Mouse (Mus musculus) lung, embryonic 14.5 days (tissue): Measurements from ENCODE around the gene Tex21. TPM values are rescaled to one million over a fixed set of nuclear protein-coding genes. Genes with fewer than 3 reads are reported as not detected.
"Not testable (repeated sequence)": the region's sequence is repeated elsewhere in the genome, so short reads cannot be mapped to it uniquely, and the experiment has no call there.

Experiments used
- ATAC-seq: fragments of 200-750 bp; cut with Nextera tagmentation; 2 replicates; pipeline ENCODE4 v1.8.0; 2017; ENCODE audit warnings: mild to moderate bottlenecking, moderate TSS enrichment, moderate library complexity; ENCODE audit not compliant: insufficient read depth
- DNase-seq: peaks from one replicate; pipeline ENCODE4 v3.0.0-alpha.2; 2015
- H3K27ac ChIP-seq: fragments of 300-500 bp; sonication (generic); 2 replicates; pipeline ENCODE4 v1.5.1; 2014; ENCODE audit warnings: low read depth, mild to moderate bottlenecking, moderate library complexity
- H3K27me3 ChIP-seq: fragments of 300-500 bp; sonication (generic); 2 replicates; pipeline ENCODE4 v1.6.1; 2014; ENCODE audit warnings: low read length, control low read depth; ENCODE audit not compliant: insufficient read depth
- H3K36me3 ChIP-seq: fragments of 300-500 bp; sonication (generic); 2 replicates; pipeline ENCODE4 v1.6.1; 2014; ENCODE audit warnings: control low read depth; ENCODE audit not compliant: insufficient read depth
- H3K4me1 ChIP-seq: fragments of 300-500 bp; sonication (generic); 2 replicates; pipeline ENCODE4 v1.6.1; 2014; ENCODE audit warnings: antibody characterized with exemption, control low read depth; ENCODE audit not compliant: insufficient read depth
- H3K4me2 ChIP-seq: fragments of 300-500 bp; sonication (generic); 2 replicates; pipeline ENCODE4 v1.6.1; 2014; ENCODE audit warnings: mild to moderate bottlenecking
- H3K4me3 ChIP-seq: fragments of 300-500 bp; sonication (generic); 2 replicates; pipeline ENCODE4 v1.5.1; 2014; ENCODE audit warnings: low read depth, low read length
- H3K9ac ChIP-seq: fragments of 300-500 bp; sonication (generic); 2 replicates; pipeline ENCODE4 v1.6.1; 2014
- H3K9me3 ChIP-seq: fragments of 300-500 bp; sonication (generic); 2 replicates; pipeline ENCODE4 v1.6.1; 2016; ENCODE audit warnings: low read depth, low read length, control low read depth
- CTCF ChIP-seq: IDR thresholded peaks from 2 replicates; pipeline ENCODE4 v1.5.1; 2016; ENCODE audit warnings: antibody characterized with exemption, low read depth
- WGBS: fragments of 180-500 bp; shearing (Covaris S2); extraction: QIAGEN DNeasy Blood & Tissue Kit; methylation state at CpG from one replicate; pipeline ENCODE4 v1.1.7; 2014; 5-methylcytosine and 5-hydroxymethylcytosine counted together
- polyA plus RNA-seq: library from polyadenylated mRNA; unstranded; fragments of >200 nt; fragmentation: Nextera tagmentation; extraction: Ambion mirVana; gene quantifications from 2 replicates; pipeline ENCODE4 v1.2.1, GENCODE M21; 2014

Gene Tex21
- polyA plus RNA-seq, 1 experiment from 2014 or later = not detected

GRCm38 (mm10) chr12:76165641-76166040 is 80.9 kb downstream of the Tex21 start:
- WGBS = 27% methylated on average over 5 of the region's 5 CpGs

GRCm38 (mm10) chr12:76152389-76152788 is 94.2 kb downstream of the Tex21 start:
- not testable (repeated sequence) for H3K27me3 ChIP-seq, H3K36me3 ChIP-seq, H3K9me3 ChIP-seq, H3K4me1 ChIP-seq, DNase-seq, H3K27ac ChIP-seq
- Histone ChIP-seq H3K4me3 (peak overlapping the region; percentile 29), H3K4me2 (peak overlapping the region; percentile 65), H3K9ac (0 out of 2 replicates have a peak overlapping the region, but pooled peaks have one; percentile 28)
- peak; percentile 24; the same call in 1 of the 2 replicates for ATAC-seq
- WGBS = 6% methylated on average over 30 of the region's 30 CpGs

More at GRCm38 (mm10) chr12:76165641-76166040, 80.9 kb downstream of the Tex21 start:
- no peak for TF ChIP-seq CTCF
- Histone ChIP-seq H3K36me3 (no peaks in the 10 kb centered on the region), H3K27me3 (no peaks in the 10 kb centered on the region), H3K4me3 (no peak overlapping the region), H3K9ac (no peak overlapping the region), H3K27ac (no peak overlapping the region), H3K4me2 (no peak overlapping the region), H3K4me1 (no peaks in the 10 kb centered on the region), H3K9me3 (no peaks in the 10 kb centered on the region)
- DNase-seq (no peak), ATAC-seq (no peak)

Other genes with a start within 250 kb of the Tex21 start
- 0.26 and 0.46 TPM in 2 replicates for gene Esr2, start 69.5 kb downstream of the Tex21 start, polyA plus RNA-seq
- 99.8 and 104 TPM in 2 replicates for gene Mthfd1, start 8.6 kb upstream of the Tex21 start, polyA plus RNA-seq
- 24.2 and 25.7 TPM in 2 replicates for gene Akap5, start 78.1 kb upstream of the Tex21 start, polyA plus RNA-seq
- 18.4 and 19.4 TPM in 2 replicates for gene Zbtb25, start 122.9 kb upstream of the Tex21 start, polyA plus RNA-seq
- 12.6 and 13.2 TPM in 2 replicates for gene Zbtb1, start 123.5 kb upstream of the Tex21 start, polyA plus RNA-seq
- 6.0 TPM in 2 replicates for gene Hspa2, start 157.4 kb upstream of the Tex21 start, polyA plus RNA-seq
- 2.8 and 3.2 TPM in 2 replicates for gene Ppp1r36, start 170.8 kb upstream of the Tex21 start, polyA plus RNA-seq